Mouse (Mus musculus): ENCODE data around the gene Tmem87b. TPM values are rescaled to one million over a fixed set of nuclear protein-coding genes. Genes with fewer than 3 reads are reported as not detected.

Tmem87b gene
- total RNA-seq, 2 experiments from 2014 or later: 31.8 to 34.3 TPM

- intact Hi-C loops (cut with DNase I): no loop called here
- DNase-seq (ENCODE audit: extremely low spot score in 1 of 2, low spot score in 2 of 2): no peak
Measured at GRCm38 (mm10) chr2:128816311-128816710, 1.6 kb upstream of the Tmem87b start.

GRCm38 (mm10) chr2:128816916-128817315 lies 1.0 kb upstream of the Tmem87b start:
- intact Hi-C loops (cut with DNase I): loop anchor here (1.0 kb wide), 1 partner anchor 119 kb away; the partner anchor contains the start of gene Mertk
- no peak for DNase-seq (ENCODE audit: extremely low spot score in 1 of 2, low spot score in 2 of 2)

GRCm38 (mm10) chr2:128817387-128817785 lies 532 bp upstream of the Tmem87b start:
- intact Hi-C loops (cut with DNase I): loop anchor here (1.0 kb wide), 1 partner anchor 119 kb away; the partner anchor contains the start of gene Mertk
- DNase-seq (ENCODE audit: extremely low spot score in 1 of 2, low spot score in 2 of 2): peak in 1 of 2 experiments; percentile 82

- intact Hi-C loops (cut with DNase I): no loop called here
- peak in 1 of 2 experiments; percentile 10 for DNase-seq (ENCODE audit: extremely low spot score in 1 of 2, low spot score in 2 of 2)
Measured at GRCm38 (mm10) chr2:128818956-128819643, 1.2 kb downstream of the Tmem87b start.

- no peak for DNase-seq (ENCODE audit: extremely low spot score in 1 of 2, low spot score in 2 of 2)
- intact Hi-C loops (cut with DNase I): no loop called here
Measured at GRCm38 (mm10) chr2:128820631-128821030, 2.7 kb downstream of the Tmem87b start.

GRCm38 (mm10) chr2:128823893-128824292 lies 6.0 kb downstream of the Tmem87b start:
- intact Hi-C loops (cut with DNase I): no loop called here
- no peak for DNase-seq (ENCODE audit: extremely low spot score in 1 of 2, low spot score in 2 of 2)

- DNase-seq (ENCODE audit: extremely low spot score in 1 of 2, low spot score in 2 of 2): no peak
- intact Hi-C loops (cut with DNase I): no loop called here
Measured at GRCm38 (mm10) chr2:128827787-128828186, 9.9 kb downstream of the Tmem87b start.

- DNase-seq (ENCODE audit: extremely low spot score in 1 of 2, low spot score in 2 of 2): no peak
- intact Hi-C loops (cut with DNase I): no loop called here
Measured at GRCm38 (mm10) chr2:128832611-128833010, 14.7 kb downstream of the Tmem87b start.

- intact Hi-C loops (cut with DNase I): no loop called here
- DNase-seq (ENCODE audit: extremely low spot score in 1 of 2, low spot score in 2 of 2): no peak
Measured at GRCm38 (mm10) chr2:128833035-128833434, 15.1 kb downstream of the Tmem87b start.

GRCm38 (mm10) chr2:128833435-128833834 lies 15.5 kb downstream of the Tmem87b start:
- intact Hi-C loops (cut with DNase I): no loop called here
- DNase-seq (ENCODE audit: extremely low spot score in 1 of 2, low spot score in 2 of 2): no peak

- DNase-seq (ENCODE audit: extremely low spot score in 1 of 2, low spot score in 2 of 2): no peak
- intact Hi-C loops (cut with DNase I): no loop called here
Measured at GRCm38 (mm10) chr2:128837531-128837930, 19.6 kb downstream of the Tmem87b start.

- intact Hi-C loops (cut with DNase I): no loop called here
- no peak for DNase-seq (ENCODE audit: extremely low spot score in 1 of 2, low spot score in 2 of 2)
Measured at GRCm38 (mm10) chr2:128838611-128839010, 20.7 kb downstream of the Tmem87b start.

GRCm38 (mm10) chr2:128839501-128839900 lies 21.6 kb downstream of the Tmem87b start:
- intact Hi-C loops (cut with DNase I): no loop called here

GRCm38 (mm10) chr2:128842437-128842836 lies 24.5 kb downstream of the Tmem87b start:
- intact Hi-C loops (cut with DNase I): no loop called here
- no peak for DNase-seq (ENCODE audit: extremely low spot score in 1 of 2, low spot score in 2 of 2)

More at GRCm38 (mm10) chr2:128839501-128839900, 21.6 kb downstream of the Tmem87b start:
- DNase-seq (ENCODE audit: extremely low spot score in 1 of 2, low spot score in 2 of 2): no peak

- intact Hi-C loops (cut with DNase I): no loop called here
- no peak for DNase-seq (ENCODE audit: extremely low spot score in 1 of 2, low spot score in 2 of 2)
Measured at GRCm38 (mm10) chr2:128850036-128850435, 32.1 kb downstream of the Tmem87b start.

- DNase-seq (ENCODE audit: extremely low spot score in 1 of 2, low spot score in 2 of 2): no peak
- intact Hi-C loops (cut with DNase I): no loop called here
Measured at GRCm38 (mm10) chr2:128856673-128857072, 38.8 kb downstream of the Tmem87b start.

- DNase-seq (ENCODE audit: extremely low spot score in 1 of 2, low spot score in 2 of 2): no peak
- intact Hi-C loops (cut with DNase I): no loop called here
Measured at GRCm38 (mm10) chr2:128858962-128859361, 41.0 kb downstream of the Tmem87b start.

- no peak for DNase-seq (ENCODE audit: extremely low spot score in 1 of 2, low spot score in 2 of 2)
- intact Hi-C loops (cut with DNase I): loop anchor here (10.0 kb wide), 1 partner anchor 395 kb away; no protein-coding TSS in a partner anchor
Measured at GRCm38 (mm10) chr2:128859861-128860260, 41.9 kb downstream of the Tmem87b start.

- DNase-seq (ENCODE audit: extremely low spot score in 1 of 2, low spot score in 2 of 2): no peak
- intact Hi-C loops (cut with DNase I): loop anchor here (10.0 kb wide), 1 partner anchor 392 kb away; no protein-coding TSS in a partner anchor
Measured at GRCm38 (mm10) chr2:128862636-128863035, 44.7 kb downstream of the Tmem87b start, which contains the start of gene Fbln7. Gene Fbln7 (plus strand): TSS chr2:128862981.

- intact Hi-C loops (cut with DNase I): loop anchor here (10.0 kb wide), 1 partner anchor 391 kb away; no protein-coding TSS in a partner anchor
- DNase-seq (ENCODE audit: extremely low spot score in 1 of 2, low spot score in 2 of 2): peak; percentile 15 to 79
Measured at GRCm38 (mm10) chr2:128863777-128864331, 45.9 kb downstream of the Tmem87b start.
